Mouse (Mus musculus): ENCODE results near the gene Prl7d1. TPM values are rescaled to one million over a fixed set of nuclear protein-coding genes. Genes with fewer than 3 reads are reported as not detected.
"Not testable (repeated sequence)": the region's sequence is repeated elsewhere in the genome, so short reads cannot be mapped to it uniquely, and the experiment has no call there.

Prl7d1 gene
- not detected in 2 replicates for polyA plus RNA-seq (2015; fragmentation: Nextera tagmentation; extraction: Ambion mirVana)

DNA sequence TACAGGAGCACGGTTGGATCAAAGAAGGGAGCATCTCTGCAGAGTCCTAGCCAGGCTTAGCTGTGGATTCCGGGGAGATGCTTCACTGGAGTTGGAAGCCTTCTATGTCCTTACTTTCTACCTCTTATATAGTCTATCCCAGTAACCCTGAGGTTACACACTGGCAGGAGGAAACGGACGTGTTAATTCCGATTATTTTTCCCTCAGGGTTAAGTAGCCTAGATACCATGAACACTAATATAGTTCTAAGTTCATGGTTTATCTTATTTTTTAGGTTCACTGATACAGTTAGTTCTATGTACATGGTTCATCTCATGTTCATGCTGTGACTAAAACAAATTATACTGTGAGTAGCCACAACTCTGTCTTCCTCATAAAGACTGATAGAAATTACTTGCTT is at the start of gene Prl7d1:
TSS of gene Prl7d1 (minus strand) at position 101 of the 400 bp plus-strand sequence.
- H3K4me3 ChIP-seq (replicated peaks): no peak within 1 kb of the TSS
- H3K9me3 ChIP-seq: no peaks in the 10 kb centered on the region
- H3K27ac ChIP-seq: no peak within 1 kb of the TSS
- 74% methylated on average over 5 of the region's 5 CpGs for WGBS
- H3K27me3 ChIP-seq (replicated peaks): no peaks in the 10 kb centered on the region
- H3K36me3 ChIP-seq: no peaks in the 10 kb centered on the region
- H3K4me2 ChIP-seq: no peak within 1 kb of the TSS
- H3K4me1 ChIP-seq: no peaks in the 10 kb centered on the region
- H3K9ac ChIP-seq: no peak within 1 kb of the TSS
- ATAC-seq (ENCODE audit: insufficient read depth, low FRiP score, low read depth): no peak

GRCm38 (mm10) chr13:27734512-27735186 is 18.1 kb upstream of the Prl7d1 start:
- no peak for ATAC-seq (ENCODE audit: insufficient read depth, low FRiP score, low read depth)
- H3K27ac ChIP-seq: no peak overlapping the region
- WGBS: 87% methylated on average over 10 of the region's 10 CpGs

GRCm38 (mm10) chr13:27730286-27730959 is 13.9 kb upstream of the Prl7d1 start:
- not testable (repeated sequence) for H3K9ac ChIP-seq; H3K27ac ChIP-seq; ATAC-seq (ENCODE audit: insufficient read depth, low FRiP score, low read depth); H3K36me3 ChIP-seq; H3K4me2 ChIP-seq; H3K4me1 ChIP-seq; H3K27me3 ChIP-seq (replicated peaks); H3K9me3 ChIP-seq; H3K4me3 ChIP-seq (replicated peaks)
- WGBS: 72% methylated on average over 5 of the region's 5 CpGs

More at GRCm38 (mm10) chr13:27734512-27735186, 18.1 kb upstream of the Prl7d1 start:
- no peaks in the 10 kb centered on the region for H3K36me3 ChIP-seq
- H3K4me3 ChIP-seq (replicated peaks): no peak overlapping the region
- no peak overlapping the region for H3K9ac ChIP-seq
- no peaks in the 10 kb centered on the region for H3K9me3 ChIP-seq
- no peaks in the 10 kb centered on the region for H3K4me1 ChIP-seq
- no peak overlapping the region for H3K4me2 ChIP-seq
- H3K27me3 ChIP-seq (replicated peaks): no peaks in the 10 kb centered on the region

DNA sequence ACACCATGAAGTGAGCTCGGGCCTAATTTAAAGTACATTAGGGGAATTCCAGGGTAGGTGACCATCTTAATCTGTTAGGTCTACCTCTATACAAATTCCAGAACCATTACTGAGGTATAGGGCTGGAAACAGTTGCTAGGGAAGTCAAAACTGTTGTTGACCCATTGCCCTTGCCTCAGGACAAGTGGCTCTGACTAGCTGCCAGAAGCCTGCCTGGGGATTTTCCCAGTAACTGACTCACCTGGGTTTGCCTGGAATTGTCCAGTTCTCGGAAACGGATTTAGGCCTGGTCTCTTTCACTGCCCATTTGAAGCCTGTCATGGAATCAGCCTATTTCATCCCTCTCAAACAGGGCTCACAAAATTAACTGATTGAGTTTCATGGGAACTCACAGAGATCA is 8.5 kb upstream of the Prl7d1 start:
- not testable (repeated sequence) for H3K4me3 ChIP-seq (replicated peaks); H3K27ac ChIP-seq; H3K4me1 ChIP-seq; ATAC-seq (ENCODE audit: insufficient read depth, low FRiP score, low read depth); H3K4me2 ChIP-seq; H3K36me3 ChIP-seq; H3K9ac ChIP-seq; H3K9me3 ChIP-seq; H3K27me3 ChIP-seq (replicated peaks)
- 84% methylated on average over 3 of the region's 3 CpGs for WGBS

DNA sequence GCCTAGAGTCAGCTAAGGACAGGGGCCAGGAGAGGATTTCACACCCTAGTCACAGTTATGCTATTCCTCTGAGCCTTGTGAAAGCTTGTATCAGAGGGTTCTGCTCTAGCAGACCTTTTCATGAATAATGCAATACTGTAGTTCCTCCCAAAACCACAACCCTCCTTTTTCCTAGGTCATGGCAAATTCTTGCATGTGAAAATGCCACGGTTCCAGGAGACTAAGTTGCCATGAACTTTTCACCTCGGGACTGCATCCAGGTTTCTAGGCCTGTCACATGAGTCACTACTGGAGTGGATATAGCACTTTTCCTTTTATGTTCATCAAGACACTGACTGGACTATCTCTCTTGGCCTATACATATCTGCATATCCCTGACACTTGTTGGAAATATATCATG is 10.0 kb downstream of the Prl7d1 start:
- no peak overlapping the region for H3K4me2 ChIP-seq
- no peak for ATAC-seq (ENCODE audit: insufficient read depth, low FRiP score, low read depth)
- no peak overlapping the region for H3K9ac ChIP-seq
- H3K4me1 ChIP-seq: no peaks in the 10 kb centered on the region
- H3K36me3 ChIP-seq: no peaks in the 10 kb centered on the region
- H3K4me3 ChIP-seq (replicated peaks): no peak overlapping the region
- no peaks in the 10 kb centered on the region for H3K27me3 ChIP-seq (replicated peaks)
- 71% methylated on average over 2 of the region's 2 CpGs for WGBS
- H3K27ac ChIP-seq: no peak overlapping the region
- no peaks in the 10 kb centered on the region for H3K9me3 ChIP-seq

DNA sequence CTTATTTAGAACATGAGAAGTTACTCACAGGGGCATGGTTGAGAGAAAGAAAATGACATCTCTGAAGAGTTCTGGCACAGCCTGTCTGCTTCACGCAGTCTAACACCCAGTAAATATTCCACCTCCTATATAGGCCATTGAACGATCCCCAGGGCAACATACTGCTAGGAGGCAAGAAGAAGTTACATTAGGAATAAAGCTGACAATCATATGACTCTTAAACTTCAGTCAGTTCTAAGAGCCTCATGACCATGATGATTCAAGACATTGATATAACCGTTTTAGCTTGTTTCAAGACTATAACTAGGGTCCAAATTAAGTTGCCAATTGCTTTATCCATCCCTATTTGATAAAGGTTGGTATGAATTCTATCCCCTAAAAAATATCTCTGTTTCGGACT is 48.6 kb downstream of the Prl7d1 start, which contains the start of gene Prl7a2:
TSS of gene Prl7a2 (minus strand) at position 101 of the 400 bp plus-strand sequence.
- no peak within 1 kb of the TSS for H3K9ac ChIP-seq
- H3K4me2 ChIP-seq: no peak within 1 kb of the TSS
- H3K36me3 ChIP-seq: no peaks in the 10 kb centered on the region
- no peak within 1 kb of the TSS for H3K27ac ChIP-seq
- no peaks in the 10 kb centered on the region for H3K9me3 ChIP-seq
- no peak within 1 kb of the TSS for H3K4me3 ChIP-seq (replicated peaks)
- H3K27me3 ChIP-seq (replicated peaks): no peaks in the 10 kb centered on the region
- H3K4me1 ChIP-seq: no peaks in the 10 kb centered on the region
- WGBS: 88% methylated on average over 4 of the region's 4 CpGs
- ATAC-seq (ENCODE audit: insufficient read depth, low FRiP score, low read depth): no peak

GRCm38 (mm10) chr13:27660747-27661146 is 55.8 kb downstream of the Prl7d1 start:
- Histone ChIP-seq H3K4me3 (replicated peaks) (no peak overlapping the region), H3K9ac (no peak overlapping the region), H3K4me2 (no peak overlapping the region), H3K27me3 (replicated peaks) (no peaks in the 10 kb centered on the region), H3K9me3 (no peaks in the 10 kb centered on the region), H3K36me3 (no peaks in the 10 kb centered on the region), H3K4me1 (no peaks in the 10 kb centered on the region), H3K27ac (no peak overlapping the region)
- WGBS: 73% methylated on average over 2 of the region's 2 CpGs
- ATAC-seq (ENCODE audit: insufficient read depth, low FRiP score, low read depth): no peak

Other genes with a start within 250 kb of the Prl7d1 start
- gene Prl8a8, start 203.5 kb downstream of the Prl7d1 start, polyA plus RNA-seq (2015; fragmentation: Nextera tagmentation; extraction: Ambion mirVana): not detected in 2 replicates
- gene Prl8a9, start 152.1 kb downstream of the Prl7d1 start, polyA plus RNA-seq (2015; fragmentation: Nextera tagmentation; extraction: Ambion mirVana): not detected in 2 replicates
- gene Prl8a1, start 134.6 kb downstream of the Prl7d1 start, polyA plus RNA-seq (2015; fragmentation: Nextera tagmentation; extraction: Ambion mirVana): not detected in 2 replicates
- not detected in 2 replicates for gene Prl7b1, start 106.2 kb downstream of the Prl7d1 start, polyA plus RNA-seq (2015; fragmentation: Nextera tagmentation; extraction: Ambion mirVana)
- gene Prl7a1, start 74.2 kb downstream of the Prl7d1 start, polyA plus RNA-seq (2015; fragmentation: Nextera tagmentation; extraction: Ambion mirVana): not detected in 2 replicates
- gene Prl7a2, start 48.7 kb downstream of the Prl7d1 start, polyA plus RNA-seq (2015; fragmentation: Nextera tagmentation; extraction: Ambion mirVana): not detected in 2 replicates
- not detected in 2 replicates for gene Prl7c1, start 64.1 kb upstream of the Prl7d1 start, polyA plus RNA-seq (2015; fragmentation: Nextera tagmentation; extraction: Ambion mirVana)
- gene Prl2a1, start 84.9 kb upstream of the Prl7d1 start, polyA plus RNA-seq (2015; fragmentation: Nextera tagmentation; extraction: Ambion mirVana): not detected in 2 replicates
- gene Prl2c1, start 132.6 kb upstream of the Prl7d1 start, polyA plus RNA-seq (2015; fragmentation: Nextera tagmentation; extraction: Ambion mirVana): not detected in 2 replicates